Mouse (Mus musculus): ENCODE data around the gene Mrps27. TPM values are rescaled to one million over a fixed set of nuclear protein-coding genes. Genes with fewer than 3 reads are reported as not detected.

Mrps27 gene
- polyA plus RNA-seq, 1 experiment: 50.4 TPM

DNA sequence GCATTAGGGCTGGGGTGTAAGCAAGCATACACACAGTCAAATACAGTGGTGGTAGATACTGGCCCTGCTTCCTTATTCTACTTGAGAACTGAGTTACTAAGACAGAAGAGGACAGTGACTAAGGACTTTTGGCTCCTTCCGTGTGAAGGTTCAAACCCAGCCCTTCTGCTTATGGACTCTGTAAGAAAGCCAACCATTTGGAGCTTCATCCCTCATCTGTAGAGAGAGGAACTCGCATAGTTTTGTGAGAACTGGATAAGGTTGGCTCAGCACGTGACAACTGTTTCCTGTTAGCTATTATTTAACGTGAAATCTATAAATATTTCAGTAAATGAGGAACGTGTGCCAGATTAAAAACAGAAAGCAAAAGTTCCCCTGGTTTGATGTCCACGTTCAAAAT lies 7.1 kb upstream of the Mrps27 start:
- H3K79me3 ChIP-seq (ENCODE audit: low read depth): no peaks in the 10 kb centered on the region

DNA sequence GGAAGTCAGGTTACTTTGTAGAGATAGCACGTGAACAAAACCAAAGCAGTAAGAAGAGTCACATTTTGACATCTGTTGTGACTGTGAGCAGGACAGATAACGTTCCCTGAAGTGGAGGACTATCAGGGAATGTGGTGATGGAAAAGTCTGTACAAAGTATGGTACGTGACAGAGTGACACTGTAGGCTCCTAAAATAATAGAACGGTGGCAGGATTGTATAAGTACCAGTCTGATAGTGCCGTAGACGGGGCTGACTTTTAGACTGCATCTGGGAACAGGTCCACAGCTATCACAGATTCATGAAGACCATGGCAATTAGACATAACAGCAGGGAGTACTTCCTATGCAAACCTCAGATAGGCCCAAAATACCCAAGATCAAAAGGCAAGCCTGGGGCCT lies 3.1 kb upstream of the Mrps27 start:
- Histone ChIP-seq H3K79me3 (ENCODE audit: low read depth) (peaks cover 14% of the 10 kb centered on the region), H3ac (ENCODE audit: control insufficient read depth, insufficient read length, low read depth) (no peak overlapping the region), H3K79me2 (ENCODE audit: control insufficient read depth, insufficient read depth) (peaks cover 47% of the 10 kb centered on the region), H3K27me3 (ENCODE audit: control insufficient read depth, insufficient read depth, insufficient read length) (no peaks in the 10 kb centered on the region), H3K4me3 (ENCODE audit: insufficient read depth, poor library complexity, severe bottlenecking) (no peak overlapping the region), H3K36me3 (ENCODE audit: control insufficient read depth, insufficient read depth) (peaks cover 45% of the 10 kb centered on the region)
- TF ChIP-seq MAX (IDR thresholded peaks at IDR 0.05) (no peak), FOSL1 (IDR thresholded peaks at IDR 0.05; ENCODE audit: insufficient read depth, low read length, poor library complexity, severe bottlenecking) (no peak), CTCF (IDR thresholded peaks at IDR 0.05; ENCODE audit: control insufficient read depth, insufficient read depth, insufficient read length) (no peak), MYOG (IDR thresholded peaks at IDR 0.05; ENCODE audit: control insufficient read depth, extremely low read depth, insufficient read length) (no peak), USF1 (IDR thresholded peaks at IDR 0.05; ENCODE audit: low read depth) (no peak)

More for the DNA sequence above, 7.1 kb upstream of the Mrps27 start:
- Histone ChIP-seq H3K27me3 (ENCODE audit: control insufficient read depth, insufficient read depth, insufficient read length) (no peaks in the 10 kb centered on the region), H3K4me3 (ENCODE audit: insufficient read depth, poor library complexity, severe bottlenecking) (no peak overlapping the region), H3ac (ENCODE audit: control insufficient read depth, insufficient read length, low read depth) (no peak overlapping the region), H3K79me2 (ENCODE audit: control insufficient read depth, insufficient read depth) (peaks cover 9% of the 10 kb centered on the region), H3K36me3 (ENCODE audit: control insufficient read depth, insufficient read depth) (peaks cover 77% of the 10 kb centered on the region)
- TF ChIP-seq MYOD1 (IDR thresholded peaks at IDR 0.05; ENCODE audit: control insufficient read depth, insufficient read length, low read depth): no peak
- no peak for TF ChIP-seq CTCF (IDR thresholded peaks at IDR 0.05; ENCODE audit: control insufficient read depth, insufficient read depth, insufficient read length)
- no peak for TF ChIP-seq MAX (IDR thresholded peaks at IDR 0.05)
- no peak for TF ChIP-seq USF1 (IDR thresholded peaks at IDR 0.05; ENCODE audit: low read depth)
- TF ChIP-seq FOSL1 (IDR thresholded peaks at IDR 0.05; ENCODE audit: insufficient read depth, low read length, poor library complexity, severe bottlenecking): no peak
- TF ChIP-seq MYOG (IDR thresholded peaks at IDR 0.05; ENCODE audit: control insufficient read depth, extremely low read depth, insufficient read length): no peak
- no peak for TF ChIP-seq CEBPB (IDR thresholded peaks at IDR 0.05; ENCODE audit: low read depth)

GRCm38 (mm10) chr13:99343876-99344598 lies 549 bp upstream of the Mrps27 start:
- peak overlapping the region; percentile 82 for H3K4me3 ChIP-seq (ENCODE audit: insufficient read depth, poor library complexity, severe bottlenecking)
- peaks cover 19% of the 10 kb centered on the region for H3K79me3 ChIP-seq (ENCODE audit: low read depth)
- H3K36me3 ChIP-seq (ENCODE audit: control insufficient read depth, insufficient read depth): peaks cover 41% of the 10 kb centered on the region
- peaks cover 52% of the 10 kb centered on the region for H3K79me2 ChIP-seq (ENCODE audit: control insufficient read depth, insufficient read depth)
- H3ac ChIP-seq (ENCODE audit: control insufficient read depth, insufficient read length, low read depth): peak overlapping the region; percentile 96
- no peaks in the 10 kb centered on the region for H3K27me3 ChIP-seq (ENCODE audit: control insufficient read depth, insufficient read depth, insufficient read length)
- no peak for TF ChIP-seq USF1 (IDR thresholded peaks at IDR 0.05; ENCODE audit: low read depth)
- TF ChIP-seq CTCF (IDR thresholded peaks at IDR 0.05; ENCODE audit: control insufficient read depth, insufficient read depth, insufficient read length): no peak
- TF ChIP-seq CEBPB (IDR thresholded peaks at IDR 0.05; ENCODE audit: low read depth): no peak
- no peak for TF ChIP-seq MAX (IDR thresholded peaks at IDR 0.05)
- no peak for TF ChIP-seq MYOD1 (IDR thresholded peaks at IDR 0.05; ENCODE audit: control insufficient read depth, insufficient read length, low read depth)
- no peak for TF ChIP-seq MYOG (IDR thresholded peaks at IDR 0.05; ENCODE audit: control insufficient read depth, extremely low read depth, insufficient read length)
- no peak for TF ChIP-seq FOSL1 (IDR thresholded peaks at IDR 0.05; ENCODE audit: insufficient read depth, low read length, poor library complexity, severe bottlenecking)

- no peak for TF ChIP-seq USF1 (IDR thresholded peaks at IDR 0.05; ENCODE audit: low read depth)
- TF ChIP-seq MYOD1 (IDR thresholded peaks at IDR 0.05; ENCODE audit: control insufficient read depth, insufficient read length, low read depth): peak; percentile 36
- H3K4me3 ChIP-seq (ENCODE audit: insufficient read depth, poor library complexity, severe bottlenecking): no peak overlapping the region
- peaks cover 46% of the 10 kb centered on the region for H3K36me3 ChIP-seq (ENCODE audit: control insufficient read depth, insufficient read depth)
- peaks cover 23% of the 10 kb centered on the region for H3K79me3 ChIP-seq (ENCODE audit: low read depth)
- H3ac ChIP-seq (ENCODE audit: control insufficient read depth, insufficient read length, low read depth): no peak overlapping the region
- H3K27me3 ChIP-seq (ENCODE audit: control insufficient read depth, insufficient read depth, insufficient read length): no peaks in the 10 kb centered on the region
- H3K79me2 ChIP-seq (ENCODE audit: control insufficient read depth, insufficient read depth): peaks cover 32% of the 10 kb centered on the region
These were observed 5.4 kb downstream of the Mrps27 start for GRCm38 (mm10) chr13:99350009-99350408.

- Histone ChIP-seq H3K27me3 (ENCODE audit: control insufficient read depth, insufficient read depth, insufficient read length) (no peaks in the 10 kb centered on the region), H3K79me3 (ENCODE audit: low read depth) (peaks cover 11% of the 10 kb centered on the region), H3K4me3 (ENCODE audit: insufficient read depth, poor library complexity, severe bottlenecking) (no peak overlapping the region), H3ac (ENCODE audit: control insufficient read depth, insufficient read length, low read depth) (no peak overlapping the region), H3K79me2 (ENCODE audit: control insufficient read depth, insufficient read depth) (peaks cover 29% of the 10 kb centered on the region), H3K36me3 (ENCODE audit: control insufficient read depth, insufficient read depth) (peaks cover 46% of the 10 kb centered on the region)
- TF ChIP-seq FOSL1 (IDR thresholded peaks at IDR 0.05; ENCODE audit: insufficient read depth, low read length, poor library complexity, severe bottlenecking) (no peak), CTCF (IDR thresholded peaks at IDR 0.05; ENCODE audit: control insufficient read depth, insufficient read depth, insufficient read length) (no peak)
These were observed 6.6 kb downstream of the Mrps27 start for GRCm38 (mm10) chr13:99351186-99351585.

DNA sequence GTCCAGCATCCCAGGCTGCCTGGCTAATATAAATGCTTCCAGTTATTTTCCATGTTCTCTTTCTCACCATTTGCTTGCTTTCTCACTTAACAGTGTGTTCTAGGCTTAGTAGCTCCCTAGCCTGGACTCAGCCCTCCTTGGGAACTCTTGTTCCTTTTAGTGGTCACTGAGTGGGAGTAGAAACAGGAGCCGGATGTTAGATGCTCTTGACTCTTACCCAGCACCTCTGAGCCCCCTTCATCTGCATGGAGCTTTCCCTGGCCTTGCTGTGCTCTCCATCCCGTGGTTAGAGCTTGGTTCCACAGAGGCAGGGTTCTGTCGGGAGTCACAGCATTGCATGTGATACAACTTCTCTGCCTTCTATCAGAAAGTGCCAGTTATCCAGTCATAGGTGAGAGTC lies 7.0 kb downstream of the Mrps27 start:
- no peak overlapping the region for H3ac ChIP-seq (ENCODE audit: control insufficient read depth, insufficient read length, low read depth)
- no peaks in the 10 kb centered on the region for H3K27me3 ChIP-seq (ENCODE audit: control insufficient read depth, insufficient read depth, insufficient read length)

More for the DNA sequence above, 7.0 kb downstream of the Mrps27 start:
- H3K36me3 ChIP-seq (ENCODE audit: control insufficient read depth, insufficient read depth): peaks cover 44% of the 10 kb centered on the region
- peaks cover 25% of the 10 kb centered on the region for H3K79me2 ChIP-seq (ENCODE audit: control insufficient read depth, insufficient read depth)
- TF ChIP-seq MYOD1 (IDR thresholded peaks at IDR 0.05; ENCODE audit: control insufficient read depth, insufficient read length, low read depth): no peak
- no peak for TF ChIP-seq FOSL1 (IDR thresholded peaks at IDR 0.05; ENCODE audit: insufficient read depth, low read length, poor library complexity, severe bottlenecking)
- no peak for TF ChIP-seq CTCF (IDR thresholded peaks at IDR 0.05; ENCODE audit: control insufficient read depth, insufficient read depth, insufficient read length)
- no peak for TF ChIP-seq USF1 (IDR thresholded peaks at IDR 0.05; ENCODE audit: low read depth)
- TF ChIP-seq MYOG (IDR thresholded peaks at IDR 0.05; ENCODE audit: control insufficient read depth, extremely low read depth, insufficient read length): no peak
- TF ChIP-seq CEBPB (IDR thresholded peaks at IDR 0.05; ENCODE audit: low read depth): no peak
- TF ChIP-seq MAX (IDR thresholded peaks at IDR 0.05): no peak
- no peak overlapping the region for H3K4me3 ChIP-seq (ENCODE audit: insufficient read depth, poor library complexity, severe bottlenecking)
- H3K79me3 ChIP-seq (ENCODE audit: low read depth): peaks cover 10% of the 10 kb centered on the region

All from C2C12 (cell line).